Mouse (Mus musculus) forebrain, embryonic 15.5 days (tissue): ENCODE results near the gene Sema4g. TPM values are rescaled to one million over a fixed set of nuclear protein-coding genes. Genes with fewer than 3 reads are reported as not detected.

Source experiments
- ATAC-seq: fragments of 200-750 bp; cut with Nextera tagmentation; replicated peaks from 2 replicates; pipeline ENCODE4 v1.8.0; 2017; ENCODE audit warnings: mild to moderate bottlenecking, moderate TSS enrichment, moderate library complexity
- H3K27ac ChIP-seq: fragments of 300-500 bp; sonication (generic); replicated peaks from 2 replicates; pipeline ENCODE4 v1.5.1; 2015; ENCODE audit warnings: mild to moderate bottlenecking, inconsistent platforms
- H3K27me3 ChIP-seq: fragments of 300-500 bp; sonication (generic); 2 replicates; pipeline ENCODE4 v1.6.1; 2015; ENCODE audit warnings: inconsistent platforms
- H3K36me3 ChIP-seq: fragments of 300-500 bp; sonication (generic); 2 replicates; pipeline ENCODE4 v1.6.1; 2015; ENCODE audit warnings: mild to moderate bottlenecking, inconsistent platforms
- H3K4me1 ChIP-seq: fragments of 300-500 bp; sonication (generic); 2 replicates; pipeline ENCODE4 v1.6.1; 2015; ENCODE audit warnings: inconsistent platforms
- H3K4me2 ChIP-seq: fragments of 300-500 bp; sonication (generic); replicated peaks from 2 replicates; pipeline ENCODE4 v1.6.1; 2015; ENCODE audit warnings: mild to moderate bottlenecking, inconsistent platforms
- H3K4me3 ChIP-seq: fragments of 300-500 bp; sonication (generic); 2 replicates; pipeline ENCODE4 v1.5.1; 2015; ENCODE audit warnings: mild to moderate bottlenecking, inconsistent platforms
- H3K9ac ChIP-seq: fragments of 300-500 bp; sonication (generic); replicated peaks from 2 replicates; pipeline ENCODE4 v1.6.1; 2015; ENCODE audit warnings: mild to moderate bottlenecking, inconsistent platforms
- H3K9me3 ChIP-seq: fragments of 300-500 bp; sonication (generic); 2 replicates; pipeline ENCODE4 v1.6.1; 2016; ENCODE audit warnings: inconsistent platforms
- WGBS: fragments of 180-500 bp; shearing (Covaris S2); methylation state at CpG from one replicate; pipeline ENCODE4 v1.1.7; 2015; ENCODE audit warnings: mixed read lengths; 5-methylcytosine and 5-hydroxymethylcytosine counted together
- polyA plus RNA-seq: library from polyadenylated mRNA; unstranded; fragments of >200 nt; fragmentation: Nextera tagmentation; extraction: Ambion mirVana; gene quantifications from 2 replicates; pipeline ENCODE4 v1.2.1, GENCODE M21; 2015

Sema4g gene
- polyA plus RNA-seq, 1 experiment from 2014 or later, result 15.5 TPM

- Histone ChIP-seq H3K4me2 (peak within 1 kb of the TSS; percentile 89), H3K9me3 (no peaks in the 10 kb centered on the region), H3K27me3 (no peaks in the 10 kb centered on the region), H3K4me3 (peak within 1 kb of the TSS; percentile 89), H3K27ac (peak within 1 kb of the TSS; percentile 70), H3K9ac (peak within 1 kb of the TSS; percentile 80), H3K4me1 (peaks cover 35% of the 10 kb centered on the region), H3K36me3 (peaks cover 48% of the 10 kb centered on the region)
- WGBS, result under 1% methylated on average over 82 of the region's 82 CpGs
- ATAC-seq, result peak; percentile 94
Observed at GRCm38 (mm10) chr19:45005957-45006712, 17.2 kb downstream of the Sema4g start, which contains the start of gene Mrpl43. Gene Mrpl43, minus strand, starts transcription at chr19:45006442.

- peaks cover 35% of the 10 kb centered on the region for H3K4me1 ChIP-seq
- WGBS, result 36% methylated on average over 17 of the region's 17 CpGs
- no peaks in the 10 kb centered on the region for H3K27me3 ChIP-seq
- H3K9me3 ChIP-seq, result no peaks in the 10 kb centered on the region
- H3K27ac ChIP-seq, result peak overlapping the region; percentile 34
- no peak for ATAC-seq
- peak overlapping the region; percentile 80 for H3K9ac ChIP-seq
- peak overlapping the region; percentile 89 for H3K4me2 ChIP-seq
- H3K36me3 ChIP-seq, result peaks cover 48% of the 10 kb centered on the region
- H3K4me3 ChIP-seq, result peak overlapping the region; percentile 89
Observed at GRCm38 (mm10) chr19:45007021-45007420, 18.1 kb downstream of the Sema4g start.

GRCm38 (mm10) chr19:45007425-45008191 lies 18.7 kb downstream of the Sema4g start:
- Histone ChIP-seq H3K4me3 (peak overlapping the region; percentile 89), H3K27ac (0 out of 2 replicates have a peak overlapping the region, but pooled peaks have one; percentile 34), H3K4me2 (peak overlapping the region; percentile 89), H3K27me3 (no peaks in the 10 kb centered on the region), H3K4me1 (peaks cover 40% of the 10 kb centered on the region), H3K9me3 (no peaks in the 10 kb centered on the region), H3K36me3 (peaks cover 43% of the 10 kb centered on the region), H3K9ac (0 out of 2 replicates have a peak overlapping the region, but pooled peaks have one; percentile 80)
- 93% methylated on average over 20 of the region's 20 CpGs for WGBS
- no peak for ATAC-seq

- no peak overlapping the region for H3K9ac ChIP-seq
- H3K4me2 ChIP-seq, result no peak overlapping the region
- no peak for ATAC-seq
- 89% methylated on average over 4 of the region's 4 CpGs for WGBS
- H3K4me3 ChIP-seq, result no peak overlapping the region
- peaks cover 27% of the 10 kb centered on the region for H3K36me3 ChIP-seq
- H3K4me1 ChIP-seq, result peaks cover 49% of the 10 kb centered on the region
- H3K9me3 ChIP-seq, result no peaks in the 10 kb centered on the region
- H3K27me3 ChIP-seq, result no peaks in the 10 kb centered on the region
- no peak overlapping the region for H3K27ac ChIP-seq
Observed at GRCm38 (mm10) chr19:45010646-45011045, 21.7 kb downstream of the Sema4g start.

GRCm38 (mm10) chr19:45012219-45012618 lies 23.3 kb downstream of the Sema4g start:
- peaks cover 27% of the 10 kb centered on the region for H3K36me3 ChIP-seq
- no peaks in the 10 kb centered on the region for H3K27me3 ChIP-seq
- ATAC-seq, result no peak
- no peak overlapping the region for H3K4me3 ChIP-seq
- H3K4me2 ChIP-seq, result no peak overlapping the region
- 78% methylated on average over 8 of the region's 8 CpGs for WGBS
- H3K9ac ChIP-seq, result 0 out of 2 replicates have a peak overlapping the region, but pooled peaks have one; percentile 9
- no peaks in the 10 kb centered on the region for H3K9me3 ChIP-seq
- peak overlapping the region; percentile 67 for H3K27ac ChIP-seq
- H3K4me1 ChIP-seq, result peaks cover 57% of the 10 kb centered on the region

- Histone ChIP-seq H3K4me2 (no peak overlapping the region), H3K9me3 (no peaks in the 10 kb centered on the region), H3K27me3 (no peaks in the 10 kb centered on the region), H3K4me1 (peaks cover 55% of the 10 kb centered on the region), H3K36me3 (peaks cover 27% of the 10 kb centered on the region), H3K4me3 (no peak overlapping the region), H3K9ac (0 out of 2 replicates have a peak overlapping the region, but pooled peaks have one; percentile 9), H3K27ac (peak overlapping the region; percentile 67)
- no peak for ATAC-seq
- WGBS, result 29% methylated on average over 6 of the region's 6 CpGs
Observed at GRCm38 (mm10) chr19:45012636-45013035, 23.7 kb downstream of the Sema4g start.

DNA sequence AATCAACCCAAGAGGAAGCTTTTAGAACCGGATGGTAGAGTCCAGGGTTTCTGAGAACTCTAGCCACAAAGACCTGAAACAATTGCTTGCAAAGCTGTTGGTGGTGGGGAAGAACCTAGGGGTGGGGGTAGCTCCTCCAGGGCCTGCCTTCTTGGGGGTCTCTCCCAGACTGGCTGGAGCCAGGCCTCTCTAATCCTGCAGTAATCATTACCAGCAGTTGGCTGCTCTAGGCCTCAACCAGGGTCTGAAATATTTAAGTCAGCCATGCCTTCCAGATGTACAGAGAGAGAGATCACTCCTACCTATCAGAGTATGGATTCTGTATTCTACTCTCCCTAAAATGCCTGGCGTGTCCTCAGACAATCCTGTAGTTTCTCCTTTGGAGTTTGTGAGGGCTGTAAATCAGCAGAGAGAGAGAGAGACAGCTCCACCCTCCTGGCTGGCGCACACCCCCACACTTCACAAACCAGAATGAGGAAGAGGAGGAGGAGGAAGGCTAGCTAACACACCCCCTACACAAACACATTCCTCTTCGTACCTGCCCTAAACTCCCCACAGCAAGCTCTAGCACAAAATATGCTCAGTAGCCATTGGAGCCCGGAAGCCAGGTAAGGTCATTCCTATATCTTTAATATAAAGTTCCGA lies 24.8 kb downstream of the Sema4g start:
- WGBS, result 71% methylated on average over 6 of the region's 6 CpGs
- Histone ChIP-seq H3K36me3 (peaks cover 27% of the 10 kb centered on the region), H3K9ac (no peak overlapping the region), H3K4me3 (no peak overlapping the region), H3K4me2 (no peak overlapping the region), H3K9me3 (no peaks in the 10 kb centered on the region), H3K27ac (no peak overlapping the region), H3K27me3 (no peaks in the 10 kb centered on the region), H3K4me1 (peaks cover 49% of the 10 kb centered on the region)
- ATAC-seq, result no peak

GRCm38 (mm10) chr19:45014335-45014971 lies 25.6 kb downstream of the Sema4g start, which contains the start of gene Lzts2:
Gene Lzts2, plus strand, starts transcription at chr19:45014414.
- Histone ChIP-seq H3K4me1 (peaks cover 50% of the 10 kb centered on the region), H3K27me3 (no peaks in the 10 kb centered on the region)
- ATAC-seq, result no peak

DNA sequence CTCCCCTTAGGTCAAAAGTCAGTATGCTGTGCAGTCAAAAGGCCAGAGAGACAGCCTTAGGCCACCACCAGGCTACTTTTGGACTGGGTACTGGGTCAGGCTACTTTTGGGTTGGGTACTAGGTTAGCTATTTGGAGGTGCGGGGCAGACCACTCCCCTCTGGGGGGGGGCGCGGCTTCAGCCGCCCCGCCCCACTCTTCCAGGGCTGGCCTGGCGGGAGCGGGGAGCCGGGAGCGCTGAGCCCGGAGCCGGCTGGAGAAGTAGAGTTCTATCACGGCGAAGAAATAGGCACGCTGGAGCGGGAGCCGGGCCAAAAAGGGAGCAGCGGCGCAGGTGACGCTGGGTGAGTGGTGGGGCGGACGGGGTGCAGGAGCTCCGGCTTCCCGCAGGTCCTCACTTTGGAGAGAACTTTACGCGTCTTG lies 26.1 kb downstream of the Sema4g start:
- ATAC-seq, result no peak
- Histone ChIP-seq H3K9me3 (no peaks in the 10 kb centered on the region), H3K4me3 (peak overlapping the region; percentile 85), H3K9ac (peak overlapping the region; percentile 79; the same call in 1 of the 2 replicates), H3K27me3 (no peaks in the 10 kb centered on the region), H3K36me3 (peaks cover 18% of the 10 kb centered on the region), H3K27ac (peak overlapping the region; percentile 99; the same call in 1 of the 2 replicates), H3K4me1 (peaks cover 55% of the 10 kb centered on the region), H3K4me2 (peak overlapping the region; percentile 62)
- under 1% methylated on average over 25 of the region's 25 CpGs for WGBS

More at GRCm38 (mm10) chr19:45014335-45014971, 25.6 kb downstream of the Sema4g start, which contains the start of gene Lzts2:
- Histone ChIP-seq H3K36me3 (peaks cover 23% of the 10 kb centered on the region), H3K9me3 (no peaks in the 10 kb centered on the region), H3K4me3 (peak within 1 kb of the TSS; percentile 85), H3K27ac (peak within 1 kb of the TSS; percentile 99; the same call in 1 of the 2 replicates), H3K4me2 (peak within 1 kb of the TSS; percentile 62), H3K9ac (peak within 1 kb of the TSS; percentile 79; the same call in 1 of the 2 replicates)
- WGBS, result 11% methylated on average over 9 of the region's 10 CpGs

GRCm38 (mm10) chr19:45015518-45016281 lies 26.8 kb downstream of the Sema4g start:
- Histone ChIP-seq H3K27ac (peak overlapping the region; percentile 99), H3K4me1 (peaks cover 62% of the 10 kb centered on the region)
- under 1% methylated on average over 34 of the region's 34 CpGs for WGBS

More at GRCm38 (mm10) chr19:45015518-45016281, 26.8 kb downstream of the Sema4g start:
- Histone ChIP-seq H3K9me3 (no peaks in the 10 kb centered on the region), H3K9ac (peak overlapping the region; percentile 79), H3K27me3 (no peaks in the 10 kb centered on the region), H3K36me3 (peaks cover 12% of the 10 kb centered on the region), H3K4me3 (peak overlapping the region; percentile 85), H3K4me2 (peak overlapping the region; percentile 62)
- peak; percentile 26 for ATAC-seq
